Comparison of ENCODE assay signal across 9 mouse cellular contexts in the genomic region with DNA sequence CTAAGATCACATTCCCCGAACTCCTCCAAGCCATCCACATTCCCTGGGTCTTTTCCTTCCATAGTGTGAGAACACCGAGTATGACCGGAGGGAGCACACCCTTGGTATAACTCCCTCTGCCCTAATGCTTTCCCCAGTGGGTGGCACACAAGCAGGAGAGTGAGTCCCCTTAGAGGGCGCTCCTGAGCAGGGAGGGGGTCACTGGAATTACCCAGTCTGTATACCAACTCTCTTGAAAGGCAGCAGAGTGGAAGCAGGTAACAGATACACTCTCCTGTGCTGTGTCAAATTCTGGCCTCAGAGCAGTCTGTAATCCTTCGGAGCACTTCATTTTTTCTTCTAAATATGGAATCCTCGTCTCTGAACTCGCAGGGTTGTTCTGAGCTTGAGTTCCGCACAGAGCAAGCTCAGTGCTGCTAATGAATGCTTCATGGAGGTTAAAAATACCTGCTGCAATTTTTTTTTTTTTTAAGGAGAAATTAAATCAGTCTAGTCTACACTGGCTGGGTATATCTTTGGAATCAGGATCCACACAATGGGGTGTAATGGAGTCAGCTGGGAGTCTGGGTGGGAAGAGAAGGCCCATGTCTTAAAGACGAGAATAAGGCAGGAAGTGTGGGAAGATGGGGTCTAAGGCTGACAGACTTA.
A peak's percentile ranks its signal among the peaks of the same experiment; 100 is the strongest.
DNase-seq lines count a peak whose midpoint lies in the region; ATAC-seq and TF ChIP-seq lines count a peak whose summit lies in the region.
"Had no signal": no experiment of that assay in that cellular context is flagged by ENCODE, and none has a peak within 500 bp of the region (broad histone marks: within the 10 kb centered on the region; RNA-seq: fewer than 3 reads in every experiment).

No protein-coding gene starts in this region.

- no peaks in the 10 kb centered on the region for H3K4me1 ChIP-seq in kidney, adult 2 months (ENCODE audit: control insufficient read depth, insufficient read depth, low read length)
- H3K4me1 ChIP-seq in stomach, postnatal 0 days (replicated peaks; ENCODE audit: control insufficient read depth, insufficient read depth) = peaks cover under 1% of the 10 kb centered on the region; the same call in 1 of the 2 replicates

- WGBS in kidney, adult 2 months = 85% methylated on average over 9 of the region's 9 CpGs
- WGBS in stomach, postnatal 0 days = 71% methylated on average over 9 of the region's 9 CpGs

- 0 out of 2 replicates have a peak, but pooled peaks have one; percentile 18 for ATAC-seq in stomach, postnatal 0 days (ENCODE audit: low FRiP score, low TSS enrichment)

- TF ChIP-seq CTCF in kidney, adult 2 months (conservative IDR thresholded peaks at IDR 0.05; ENCODE audit: insufficient read depth, insufficient read length, low read depth, low read length) = peak; percentile 22; the same call in 1 of the 2 replicates
- peak; percentile 56 for TF ChIP-seq CTCF in stomach, postnatal 0 days (IDR thresholded peaks at IDR 0.05; ENCODE audit: low read depth)

- no peak overlapping the region for H3K4me2 ChIP-seq in stomach, postnatal 0 days (replicated peaks; ENCODE audit: low read depth)
- H3K4me2 ChIP-seq: lung, embryonic 15.5 days had no signal

- H3K4me3 ChIP-seq in kidney, adult 2 months (ENCODE audit: insufficient read depth, low read depth, low read length) = no peak overlapping the region
- H3K4me3 ChIP-seq in stomach, postnatal 0 days (ENCODE audit: low read depth, low read length) = no peak overlapping the region
- H3K4me3 ChIP-seq: lung, embryonic 15.5 days had no signal

- H3K36me3 ChIP-seq in kidney, adult 2 months (ENCODE audit: control insufficient read depth, insufficient read depth, low read length) = no peaks in the 10 kb centered on the region
- peaks cover 5% of the 10 kb centered on the region for H3K36me3 ChIP-seq in stomach, postnatal 0 days (ENCODE audit: control insufficient read depth, insufficient read depth, low read length)

- 0 out of 2 replicates have a peak overlapping the region, but pooled peaks have one; percentile 13 for H3K9ac ChIP-seq in stomach, postnatal 0 days (ENCODE audit: low read length)
- H3K9ac ChIP-seq: lung, embryonic 15.5 days had no signal

- DNase-seq in adrenal gland, postnatal 10 days = peak; percentile 23
- DNase-seq in adrenal gland, adult 2 months = no peak
- no peak for DNase-seq in kidney, adult 2 months
- DNase-seq in kidney, postnatal 14 days = no peak
- DNase-seq in induced T-regulatory cell, adult 2 months (ENCODE audit: low read depth) = peak; percentile 39
- no peak for DNase-seq in stomach, postnatal 0 days (ENCODE audit: low spot score)
- DNase-seq in right cerebral cortex, postnatal 36 days (ENCODE audit: low spot score in 2 of 2) = no peak
- no peak for DNase-seq in urinary bladder, adult 18-20 months (ENCODE audit: low spot score in 2 of 2)

- no peaks in the 10 kb centered on the region for H3K27me3 ChIP-seq in kidney, adult 2 months (replicated peaks; ENCODE audit: control insufficient read depth, insufficient read depth, low read length)
- H3K27me3 ChIP-seq in stomach, postnatal 0 days (ENCODE audit: control insufficient read depth, insufficient read depth, low read length) = no peaks in the 10 kb centered on the region
- H3K27me3 ChIP-seq: lung, embryonic 15.5 days had no signal

- no peak for TF ChIP-seq POLR2A in kidney, adult 2 months (IDR thresholded peaks at IDR 0.05; ENCODE audit: low read depth, low read length)

- no peak overlapping the region for H3K27ac ChIP-seq in kidney, adult 2 months (ENCODE audit: insufficient read depth, low read depth, low read length)
- H3K27ac ChIP-seq in stomach, postnatal 0 days (replicated peaks) = 0 out of 2 replicates have a peak overlapping the region, but pooled peaks have one; percentile 24
- H3K27ac ChIP-seq: lung, embryonic 15.5 days had no signal

- no peak for TF ChIP-seq EP300 in stomach, postnatal 0 days (optimal IDR thresholded peaks at IDR 0.05)

- no peaks in the 10 kb centered on the region for H3K9me3 ChIP-seq in stomach, postnatal 0 days (ENCODE audit: control insufficient read depth, low read length)
- H3K9me3 ChIP-seq: lung, embryonic 15.5 days had no signal

Comparison
In these comparisons a context has a peak if more than half of its experiments do, and no peak if none do; other contexts are left out.
1. DNase-seq: peak in adrenal gland, postnatal 10 days (single experiment) and induced T-regulatory cell, adult 2 months (single experiment); none in adrenal gland, adult 2 months (single experiment), kidney, adult 2 months (single experiment), kidney, postnatal 14 days (single experiment), stomach, postnatal 0 days (single experiment), right cerebral cortex, postnatal 36 days (0 of 2) and urinary bladder, adult 18-20 months (0 of 2).